Mouse (Mus musculus): ENCODE results near the gene Gprin2.

Gene Gprin2

GRCm38 (mm10) chr14:34201231-34202035, at the start of gene Gprin2:
Gene Gprin2, minus strand, starts transcription at chr14:34201653.
- peak; percentile 66 to 80 for DNase-seq

DNA sequence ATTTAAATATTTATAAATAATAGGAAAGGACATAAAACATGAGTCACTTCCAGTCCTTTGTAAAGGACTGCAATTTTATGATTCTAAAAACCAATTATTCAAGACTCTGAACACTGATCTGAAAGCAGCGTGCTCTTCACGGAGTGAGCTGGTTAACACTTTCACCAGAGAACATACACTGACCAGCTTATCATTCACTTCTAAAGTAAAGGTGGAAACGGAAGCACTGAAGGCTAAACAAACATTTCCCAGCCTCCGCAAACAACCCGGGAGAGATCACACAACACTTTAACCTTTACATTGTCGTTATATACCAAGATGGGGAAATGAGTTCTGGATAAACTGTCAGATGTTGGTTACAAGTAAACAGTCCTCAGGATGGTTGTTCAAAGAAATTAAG, 39.2 kb upstream of the Gprin2 start:
- no peak for DNase-seq

DNA sequence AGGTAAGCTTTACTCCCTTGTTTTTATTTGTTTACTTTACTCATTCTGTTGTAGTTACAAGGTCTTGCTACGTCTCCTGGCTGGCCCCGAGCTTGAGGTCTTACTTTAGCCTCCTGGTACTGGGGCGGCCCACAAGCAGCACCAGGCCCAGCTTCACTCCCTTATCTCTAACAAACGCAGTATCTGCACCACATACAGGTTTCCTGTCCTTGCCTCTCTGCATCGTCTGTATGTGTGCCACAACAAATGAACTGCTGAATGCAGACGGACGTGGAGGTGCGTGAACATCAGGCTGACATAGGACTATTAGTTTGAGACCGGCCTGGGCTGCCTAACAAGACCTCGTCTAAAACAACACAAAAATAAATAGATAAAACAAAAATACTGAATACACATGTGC, 38.8 kb upstream of the Gprin2 start:
- DNase-seq, result no peak

DNA sequence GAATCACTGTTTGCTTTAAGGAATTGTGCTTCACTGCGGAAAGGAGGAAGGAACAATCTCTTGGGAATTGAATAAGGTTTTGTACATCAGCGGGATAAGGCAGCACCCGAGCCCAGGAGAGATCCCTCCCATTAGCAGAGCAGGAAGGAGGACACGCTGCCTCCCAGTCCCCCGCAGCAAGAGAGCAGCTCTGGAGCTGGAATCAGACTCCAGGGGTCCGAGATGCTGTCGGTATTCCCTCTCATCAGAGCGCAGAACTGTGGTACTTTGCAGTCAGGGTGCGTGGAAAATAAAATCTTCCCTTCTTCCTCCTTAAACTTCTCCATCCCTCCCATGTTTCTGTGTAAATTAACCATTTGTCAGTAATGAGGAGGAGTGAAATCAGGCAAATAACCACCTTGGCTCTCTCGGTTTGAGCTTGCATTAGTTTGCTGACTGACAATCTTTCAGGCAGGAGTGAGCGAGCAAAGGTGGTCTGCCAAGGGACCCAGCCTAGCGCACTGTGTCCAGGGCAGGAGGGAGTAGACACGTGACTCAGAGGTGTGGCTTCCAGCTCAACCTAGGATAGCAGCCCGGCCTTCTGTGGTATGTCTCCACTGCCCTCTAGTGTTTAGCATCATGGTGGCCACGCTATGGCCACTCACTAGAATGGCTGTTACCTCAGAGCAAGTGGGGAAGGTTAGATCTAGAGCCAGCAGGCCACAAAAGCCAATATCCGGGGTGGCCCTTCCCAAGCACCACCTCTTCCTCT, 33.4 kb upstream of the Gprin2 start:
- peak; percentile 78 to 80 for DNase-seq

DNA sequence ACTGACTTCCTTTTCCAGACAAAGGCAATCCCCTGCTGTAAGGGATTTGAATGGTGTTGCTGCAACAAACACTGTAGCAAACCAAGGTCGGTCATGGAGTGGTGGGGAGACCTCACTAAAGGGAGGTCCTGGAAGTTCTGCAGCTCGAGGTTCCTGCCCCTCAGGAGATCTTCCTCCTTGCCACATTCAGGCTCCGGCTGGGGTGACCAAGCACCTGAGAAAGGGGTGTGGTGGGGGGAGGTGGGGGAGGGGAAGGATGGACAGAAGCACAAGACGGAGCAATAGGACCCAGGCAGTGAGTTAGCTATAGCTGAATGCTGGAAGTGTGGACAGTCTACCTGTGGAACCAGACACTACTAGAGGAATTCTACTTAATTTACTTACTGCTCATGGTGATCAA, 32.4 kb upstream of the Gprin2 start:
- no peak for DNase-seq

DNA sequence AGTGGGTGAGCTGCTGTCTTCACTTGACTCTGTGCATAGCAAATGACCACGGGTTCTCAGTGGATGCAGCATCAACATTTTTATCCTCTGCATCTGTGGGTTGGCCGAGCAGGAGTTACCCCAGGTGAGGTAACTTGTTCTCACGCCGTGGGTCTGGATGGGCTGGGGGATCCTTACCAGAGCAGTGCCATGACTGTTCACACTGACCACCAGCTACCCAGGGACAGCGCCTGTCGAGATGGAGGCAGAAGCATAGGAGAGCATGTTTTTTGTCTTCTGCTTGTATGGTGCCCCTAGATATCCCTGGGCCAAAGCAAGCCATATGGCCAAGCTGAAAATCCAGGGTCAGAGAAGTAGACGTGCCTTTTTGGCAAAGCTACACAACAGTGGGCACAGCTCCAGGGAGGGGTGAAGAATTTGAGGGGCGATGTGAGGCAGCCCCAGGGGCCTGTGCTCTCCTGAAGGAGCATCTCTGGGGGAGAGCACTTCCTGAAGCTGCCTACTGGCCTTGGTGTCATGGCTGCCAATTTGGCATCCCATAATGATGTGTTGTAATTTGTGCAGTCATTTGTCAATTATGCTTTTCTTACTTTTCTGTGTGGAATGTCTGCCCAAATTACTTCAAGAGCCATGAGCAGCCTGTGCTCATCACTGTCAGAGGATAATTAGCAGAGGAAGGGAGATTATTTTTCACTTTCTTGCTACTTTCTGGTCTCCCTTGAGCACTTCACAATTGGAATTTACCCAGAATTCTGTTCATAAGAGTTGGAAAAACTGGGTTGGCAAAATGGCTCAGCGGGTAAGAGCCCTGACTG, 31.6 kb upstream of the Gprin2 start:
- peak; percentile 41 to 52 for DNase-seq

GRCm38 (mm10) chr14:34232340-34232739, 30.9 kb upstream of the Gprin2 start:
- DNase-seq, result no peak

- no peak for DNase-seq
Measured at GRCm38 (mm10) chr14:34228830-34229506, 27.5 kb upstream of the Gprin2 start.

DNA sequence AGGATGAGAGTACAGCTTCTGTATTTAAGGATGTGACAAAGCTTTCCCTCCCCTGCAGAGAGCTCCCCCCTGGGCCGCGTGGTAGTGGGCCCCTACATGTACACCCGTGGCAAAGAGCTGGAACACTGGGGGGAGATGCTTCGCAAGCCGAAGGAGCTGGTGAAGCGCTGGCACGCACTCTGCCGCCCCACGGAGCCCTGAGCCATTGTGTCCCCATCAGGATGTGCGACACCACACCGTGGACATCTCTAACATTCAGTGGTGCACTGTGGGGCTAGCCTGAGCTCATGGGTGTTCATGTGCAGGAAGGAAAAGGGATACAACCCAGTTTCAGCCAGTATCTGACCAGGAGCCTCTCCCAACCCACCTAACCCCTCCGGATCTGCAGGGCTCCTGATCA, 26.5 kb upstream of the Gprin2 start:
- no peak for DNase-seq

DNA sequence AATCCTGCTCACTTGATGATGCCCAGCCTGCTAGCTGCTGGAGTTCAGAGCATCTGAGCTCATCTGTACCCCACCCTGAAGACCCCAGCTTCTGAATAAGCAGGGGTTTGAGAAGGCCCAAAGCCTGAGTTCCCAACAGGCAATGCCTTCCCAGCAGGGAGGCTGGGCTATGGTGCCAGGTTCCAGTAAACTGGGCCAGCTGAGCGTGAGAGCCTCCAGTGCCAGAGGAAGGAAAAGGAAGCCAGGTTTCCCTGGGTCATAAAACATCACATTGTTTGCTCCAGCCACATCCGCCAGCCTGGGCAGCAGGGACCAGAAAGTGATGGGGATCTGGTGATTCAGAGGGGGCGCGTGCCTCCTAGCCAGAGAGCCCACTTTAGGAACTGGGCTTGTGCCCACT, 25.1 kb upstream of the Gprin2 start:
- peak; percentile 58 to 69 for DNase-seq

GRCm38 (mm10) chr14:34225986-34226385, 24.5 kb upstream of the Gprin2 start:
- no peak for DNase-seq

DNA sequence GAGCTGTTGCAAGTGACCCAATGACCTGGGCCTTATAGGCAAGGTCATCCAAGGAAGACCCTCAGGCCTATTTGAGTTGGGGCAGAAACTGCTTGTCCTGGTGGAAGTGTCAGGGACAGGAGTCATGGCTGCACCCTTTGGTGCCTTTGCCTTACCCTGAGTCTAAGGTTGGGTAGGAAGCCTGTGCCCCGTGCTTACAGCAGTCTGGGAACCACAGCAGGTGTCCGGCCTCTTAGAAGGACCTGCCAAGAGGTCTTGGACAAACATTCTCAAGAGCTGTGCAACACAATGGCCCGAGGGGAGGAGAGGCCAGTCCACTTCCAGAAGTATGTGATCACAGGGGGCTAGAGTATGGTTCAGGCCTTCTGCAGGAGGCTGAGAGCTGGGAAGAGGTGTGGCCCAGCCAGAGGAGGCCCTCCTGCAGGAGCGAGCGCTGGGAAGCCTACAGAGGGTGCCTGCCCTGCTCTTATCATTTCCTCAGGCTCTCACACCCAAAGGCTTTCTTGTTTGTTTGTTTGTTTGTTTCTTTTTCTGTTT, 22.0 kb upstream of the Gprin2 start:
- DNase-seq, result no peak

GRCm38 (mm10) chr14:34221416-34222077, 20.1 kb upstream of the Gprin2 start:
- peak; percentile 61 to 62 for DNase-seq

- DNase-seq, result no peak
Measured at GRCm38 (mm10) chr14:34220426-34220825, 19.0 kb upstream of the Gprin2 start.

DNA sequence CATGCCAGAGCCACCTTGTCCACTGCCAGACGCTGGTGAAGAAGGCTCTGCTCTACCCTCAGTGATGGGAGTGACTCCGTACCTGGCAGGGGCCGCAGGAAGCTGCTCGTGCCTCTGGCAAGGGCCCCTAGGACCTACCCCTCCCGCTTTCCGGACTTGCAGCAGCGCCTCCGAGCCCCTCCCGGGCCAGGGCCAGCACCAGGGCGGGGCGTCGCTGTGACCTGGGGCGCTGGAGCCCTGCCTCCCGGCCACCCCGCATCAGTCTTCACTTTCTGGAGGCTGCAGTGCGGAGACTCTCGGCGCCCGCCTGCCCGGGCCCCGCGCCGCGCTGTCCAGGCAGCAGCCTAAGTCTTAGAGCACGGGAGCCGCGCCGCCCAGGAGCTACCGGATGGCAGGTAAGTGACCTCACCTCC, 18.3 kb upstream of the Gprin2 start:
- DNase-seq, result no peak

DNA sequence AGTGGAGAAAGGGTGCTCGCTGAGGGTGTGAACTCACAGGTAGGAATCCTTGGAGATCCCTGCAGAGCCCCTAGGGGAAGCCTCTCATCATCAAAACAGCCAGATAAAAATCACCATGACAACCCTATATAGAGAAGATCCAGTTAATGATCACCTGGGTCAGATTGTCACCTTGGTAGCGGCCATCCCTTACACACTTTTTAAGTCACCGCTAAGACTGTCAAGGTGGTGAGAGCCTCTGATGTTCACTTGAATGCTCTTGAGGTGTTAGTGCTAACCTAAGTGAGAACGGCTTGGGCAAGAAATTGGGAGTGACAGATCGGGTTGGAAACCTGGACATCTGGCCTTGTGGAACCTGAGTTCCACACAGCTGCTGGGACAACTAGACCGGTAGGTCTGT, 17.8 kb upstream of the Gprin2 start, which contains the start of gene Syt15:
Gene Syt15 (plus strand): TSS at position 301 of the 400 bp plus-strand sequence.
- no peak for DNase-seq

- no peak for DNase-seq
Measured at GRCm38 (mm10) chr14:34215451-34216127, 14.1 kb upstream of the Gprin2 start.

DNA sequence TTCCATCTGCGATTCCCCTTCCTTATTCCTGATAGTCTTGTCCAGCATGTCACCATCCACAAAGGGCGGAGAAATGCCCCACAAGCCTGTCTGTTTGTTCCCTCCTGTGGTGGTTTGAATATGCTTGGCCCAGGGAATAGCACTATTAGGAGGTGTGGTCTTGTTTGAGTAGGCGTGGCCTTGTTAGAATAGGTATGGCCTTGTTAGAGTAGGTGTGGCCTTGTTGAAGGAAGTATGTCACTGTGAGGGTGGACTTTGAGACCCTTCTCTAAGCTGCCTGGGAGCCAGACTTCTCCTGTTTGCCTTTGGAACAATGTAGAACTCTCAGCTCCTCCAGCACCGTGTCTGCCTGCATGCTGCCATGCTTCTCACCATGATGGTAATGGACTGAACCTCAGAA, 8.5 kb upstream of the Gprin2 start:
- no peak for DNase-seq

- no peak for DNase-seq
Measured at GRCm38 (mm10) chr14:34209080-34209479, 7.6 kb upstream of the Gprin2 start.

DNA sequence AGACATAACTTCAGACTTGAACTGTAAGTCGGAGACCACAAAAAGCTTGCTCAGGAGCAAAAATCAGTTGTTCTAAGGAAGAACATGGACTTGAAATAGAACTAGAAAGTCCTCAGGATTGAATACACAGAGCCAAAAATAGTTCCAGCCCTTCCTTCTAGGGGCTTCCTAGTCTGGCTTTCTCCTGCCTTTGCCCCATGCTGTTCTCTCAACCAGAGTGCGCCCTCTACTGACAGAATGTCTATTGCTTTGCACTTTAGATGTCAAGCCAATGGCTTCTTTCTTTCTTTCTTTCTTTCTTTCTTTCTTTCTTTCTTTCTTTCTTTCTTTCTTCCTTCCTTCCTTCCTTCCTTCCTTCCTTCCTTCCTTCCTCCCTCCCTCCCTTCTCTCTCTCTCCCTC, 7.2 kb upstream of the Gprin2 start:
- DNase-seq, result peak; percentile 73 to 82

GRCm38 (mm10) chr14:34207996-34208395, 6.5 kb upstream of the Gprin2 start:
- DNase-seq, result no peak
